Mouse (Mus musculus): ENCODE results near the gene Rtl5. TPM values are rescaled to one million over a fixed set of nuclear protein-coding genes. Genes with fewer than 3 reads are reported as not detected.
A peak's percentile ranks its signal among the peaks of the same experiment; 100 is the strongest.

The Rtl5 gene
- polyA plus RNA-seq, 1 experiment from 2014 or later = 1.2 TPM

- ATAC-seq (ENCODE audit: insufficient read depth) (no peak), DNase-seq (no peak)
- Histone ChIP-seq H3K9me3 (ENCODE audit: low read depth, low read length) (no peaks in the 10 kb centered on the region), H3K27ac (ENCODE audit: low read depth) (no peak overlapping the region), H3K4me3 (ENCODE audit: low read depth, low read length) (no peak overlapping the region), H3K4me1 (ENCODE audit: insufficient read depth) (no peaks in the 10 kb centered on the region), H3K4me2 (no peak overlapping the region), H3K27me3 (ENCODE audit: insufficient read depth, low read length) (no peaks in the 10 kb centered on the region), H3K36me3 (ENCODE audit: insufficient read depth) (no peaks in the 10 kb centered on the region), H3K9ac (no peak overlapping the region)
- 80% methylated on average over 7 of the region's 7 CpGs for WGBS
- TF ChIP-seq CTCF (IDR thresholded peaks at IDR 0.05; ENCODE audit: low read depth) = no peak
These were observed 6.0 kb upstream of the Rtl5 start for GRCm38 (mm10) chrX:102076886-102077765.

DNA sequence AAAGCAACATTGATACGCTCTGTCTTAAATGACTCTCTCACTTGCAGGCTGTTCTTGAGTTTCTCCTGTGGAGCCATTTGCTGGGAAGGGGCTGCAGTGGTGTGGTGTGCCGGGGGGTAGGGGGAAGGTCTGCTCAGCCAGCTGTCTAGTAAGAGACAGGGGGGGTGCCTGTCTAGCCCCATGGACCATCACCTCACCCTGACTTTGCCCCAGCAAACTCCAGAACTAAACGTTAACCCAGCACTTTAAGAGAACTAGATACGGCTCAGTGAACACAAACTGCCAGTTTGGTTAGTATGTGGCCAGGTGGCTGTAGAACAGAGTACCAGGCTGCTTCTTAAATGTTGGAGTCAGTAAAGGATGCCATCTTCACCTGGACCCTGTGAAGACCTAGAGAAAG, 4.1 kb upstream of the Rtl5 start:
- Histone ChIP-seq H3K27ac (ENCODE audit: low read depth) (no peak overlapping the region), H3K27me3 (ENCODE audit: insufficient read depth, low read length) (no peaks in the 10 kb centered on the region), H3K36me3 (ENCODE audit: insufficient read depth) (no peaks in the 10 kb centered on the region), H3K4me1 (ENCODE audit: insufficient read depth) (no peaks in the 10 kb centered on the region), H3K4me2 (no peak overlapping the region), H3K9ac (no peak overlapping the region), H3K4me3 (ENCODE audit: low read depth, low read length) (no peak overlapping the region), H3K9me3 (ENCODE audit: low read depth, low read length) (no peaks in the 10 kb centered on the region)
- TF ChIP-seq CTCF (IDR thresholded peaks at IDR 0.05; ENCODE audit: low read depth) = no peak
- no peak for DNase-seq
- ATAC-seq (ENCODE audit: insufficient read depth) = no peak
- WGBS = 84% methylated on average over 4 of the region's 4 CpGs

GRCm38 (mm10) chrX:102074435-102074834, 3.3 kb upstream of the Rtl5 start:
- DNase-seq = no peak
- Histone ChIP-seq H3K9ac (no peak overlapping the region), H3K36me3 (ENCODE audit: insufficient read depth) (no peaks in the 10 kb centered on the region), H3K4me1 (ENCODE audit: insufficient read depth) (no peaks in the 10 kb centered on the region), H3K9me3 (ENCODE audit: low read depth, low read length) (no peaks in the 10 kb centered on the region), H3K27ac (ENCODE audit: low read depth) (no peak overlapping the region), H3K27me3 (ENCODE audit: insufficient read depth, low read length) (no peaks in the 10 kb centered on the region), H3K4me2 (no peak overlapping the region), H3K4me3 (ENCODE audit: low read depth, low read length) (no peak overlapping the region)
- ATAC-seq (ENCODE audit: insufficient read depth) = no peak
- TF ChIP-seq CTCF (IDR thresholded peaks at IDR 0.05; ENCODE audit: low read depth) = no peak
- WGBS = 77% methylated on average over 5 of the region's 5 CpGs

GRCm38 (mm10) chrX:102073605-102074325, 2.7 kb upstream of the Rtl5 start:
- H3K4me3 ChIP-seq (ENCODE audit: low read depth, low read length) = no peak overlapping the region
- no peaks in the 10 kb centered on the region for H3K36me3 ChIP-seq (ENCODE audit: insufficient read depth)
- no peak overlapping the region for H3K4me2 ChIP-seq
- H3K9ac ChIP-seq = no peak overlapping the region
- 80% methylated on average over 14 of the region's 14 CpGs for WGBS
- H3K9me3 ChIP-seq (ENCODE audit: low read depth, low read length) = no peaks in the 10 kb centered on the region
- no peak for ATAC-seq (ENCODE audit: insufficient read depth)
- H3K27ac ChIP-seq (ENCODE audit: low read depth) = no peak overlapping the region
- DNase-seq = no peak
- no peaks in the 10 kb centered on the region for H3K4me1 ChIP-seq (ENCODE audit: insufficient read depth)
- H3K27me3 ChIP-seq (ENCODE audit: insufficient read depth, low read length) = no peaks in the 10 kb centered on the region
- TF ChIP-seq CTCF (IDR thresholded peaks at IDR 0.05; ENCODE audit: low read depth) = no peak

DNA sequence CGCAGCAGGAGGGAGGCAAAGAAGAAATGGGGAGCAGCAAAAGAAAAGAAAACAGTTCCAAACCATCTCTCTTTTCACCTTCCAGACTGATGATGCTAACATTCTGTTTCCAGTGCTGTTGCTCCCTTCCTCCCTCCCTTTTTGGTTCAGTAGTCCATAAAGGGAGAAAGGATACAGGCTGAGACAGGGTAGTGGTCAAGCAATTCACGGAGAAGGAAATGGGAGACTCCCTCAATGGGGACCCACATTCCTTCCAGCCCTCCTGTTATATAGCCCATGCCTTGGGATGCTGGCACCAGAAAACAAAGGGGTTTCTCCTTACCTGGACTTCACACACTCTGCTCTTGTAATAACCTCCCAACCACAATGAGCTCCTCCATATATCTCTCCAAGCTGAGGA, 413 bp upstream of the Rtl5 start:
- no peak for DNase-seq
- Histone ChIP-seq H3K36me3 (ENCODE audit: insufficient read depth) (no peaks in the 10 kb centered on the region), H3K4me3 (ENCODE audit: low read depth, low read length) (peak overlapping the region; percentile 48), H3K9me3 (ENCODE audit: low read depth, low read length) (no peaks in the 10 kb centered on the region), H3K9ac (peak overlapping the region; percentile 23; the same call in 1 of the 2 replicates), H3K27ac (ENCODE audit: low read depth) (no peak overlapping the region), H3K4me2 (peak overlapping the region; percentile 69), H3K27me3 (ENCODE audit: insufficient read depth, low read length) (no peaks in the 10 kb centered on the region), H3K4me1 (ENCODE audit: insufficient read depth) (no peaks in the 10 kb centered on the region)
- TF ChIP-seq CTCF (IDR thresholded peaks at IDR 0.05; ENCODE audit: low read depth) = no peak
- WGBS = 13% methylated on average over 2 of the region's 2 CpGs
- peak; percentile 16; the same call in 1 of the 2 replicates for ATAC-seq (ENCODE audit: insufficient read depth)

DNA sequence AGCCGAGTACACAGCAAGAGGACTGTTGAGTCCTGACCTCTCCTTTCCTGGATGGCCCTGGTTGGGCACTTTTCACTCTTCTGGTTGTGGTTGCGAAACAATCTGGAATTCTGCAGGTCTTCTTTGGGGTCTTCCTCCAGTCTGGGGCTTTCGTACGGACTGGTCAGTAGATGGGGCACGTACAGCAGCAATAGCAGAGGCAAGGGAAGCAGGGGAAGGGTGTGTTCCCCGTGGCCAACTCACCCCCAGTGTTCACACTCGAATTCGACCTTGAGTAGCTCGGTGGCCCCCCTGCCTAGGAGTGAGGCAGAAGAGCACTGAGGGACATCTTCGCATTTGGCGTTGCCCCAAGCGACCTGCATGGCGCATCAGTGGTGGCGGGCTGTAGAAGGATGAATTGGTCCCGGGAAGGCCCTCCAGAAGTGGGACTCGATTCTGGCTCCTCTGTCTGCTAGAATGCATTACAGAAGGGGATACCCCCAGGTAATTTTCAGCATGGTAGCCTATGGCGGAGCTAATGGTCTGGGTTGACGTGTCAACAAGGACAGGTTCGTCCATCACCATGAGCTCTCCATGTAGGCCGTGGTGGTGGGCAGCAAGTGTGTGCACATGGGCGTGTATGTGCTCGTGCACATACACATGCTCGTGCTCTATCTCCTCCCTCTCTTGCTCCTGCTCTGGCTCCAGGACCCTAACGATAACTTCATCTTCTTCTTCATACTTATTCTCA, 2.1 kb downstream of the Rtl5 start:
- Histone ChIP-seq H3K9me3 (ENCODE audit: low read depth, low read length) (no peaks in the 10 kb centered on the region), H3K4me1 (ENCODE audit: insufficient read depth) (no peaks in the 10 kb centered on the region), H3K27me3 (ENCODE audit: insufficient read depth, low read length) (no peaks in the 10 kb centered on the region), H3K27ac (ENCODE audit: low read depth) (no peak overlapping the region), H3K4me2 (no peak overlapping the region), H3K4me3 (ENCODE audit: low read depth, low read length) (no peak overlapping the region), H3K9ac (no peak overlapping the region), H3K36me3 (ENCODE audit: insufficient read depth) (no peaks in the 10 kb centered on the region)
- TF ChIP-seq CTCF (IDR thresholded peaks at IDR 0.05; ENCODE audit: low read depth) = no peak
- ATAC-seq (ENCODE audit: insufficient read depth) (no peak), DNase-seq (no peak)
- WGBS = 90% methylated on average over 24 of the region's 24 CpGs

DNA sequence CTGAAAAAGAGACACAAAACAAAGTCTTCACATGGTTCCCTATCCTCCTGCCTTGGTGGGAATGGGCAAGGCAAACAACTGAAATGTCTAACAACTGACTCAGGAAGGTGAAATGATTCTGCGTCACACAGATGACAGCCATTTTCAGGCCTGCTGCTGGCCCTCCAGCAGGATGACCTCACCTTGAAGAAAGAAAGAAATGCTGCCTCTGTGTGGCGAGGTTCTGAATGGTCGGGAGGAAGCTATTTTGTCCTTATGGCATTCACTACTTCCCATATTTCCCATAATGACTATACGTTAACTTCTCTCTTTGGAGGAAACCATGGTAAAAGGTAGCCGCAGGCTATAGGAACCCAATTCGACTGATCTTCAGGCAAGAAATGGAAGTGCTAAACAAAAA, 4.0 kb downstream of the Rtl5 start:
- H3K27me3 ChIP-seq (ENCODE audit: insufficient read depth, low read length) = no peaks in the 10 kb centered on the region
- H3K4me1 ChIP-seq (ENCODE audit: insufficient read depth) = no peaks in the 10 kb centered on the region
- H3K4me2 ChIP-seq = no peak overlapping the region
- no peak overlapping the region for H3K4me3 ChIP-seq (ENCODE audit: low read depth, low read length)
- no peaks in the 10 kb centered on the region for H3K36me3 ChIP-seq (ENCODE audit: insufficient read depth)
- H3K27ac ChIP-seq (ENCODE audit: low read depth) = no peak overlapping the region
- WGBS = 69% methylated on average over 6 of the region's 6 CpGs
- DNase-seq (no peak), ATAC-seq (ENCODE audit: insufficient read depth) (no peak)
- TF ChIP-seq CTCF (IDR thresholded peaks at IDR 0.05; ENCODE audit: low read depth) = no peak
- H3K9ac ChIP-seq = no peak overlapping the region
- no peaks in the 10 kb centered on the region for H3K9me3 ChIP-seq (ENCODE audit: low read depth, low read length)
